Mouse (Mus musculus): ENCODE measurements around the gene Lsg1.

Lsg1 gene

GRCm38 (mm10) chr16:30600431-30601045 lies 13.1 kb upstream of the Lsg1 start:
- peak; percentile 48 for DNase-seq

GRCm38 (mm10) chr16:30599491-30600268 lies 12.3 kb upstream of the Lsg1 start, which contains the start of gene Fam43a:
Gene Fam43a, plus strand, starts transcription at chr16:30599723.
- DNase-seq, result peak; percentile 74

GRCm38 (mm10) chr16:30596959-30597681 lies 9.7 kb upstream of the Lsg1 start:
- peak; percentile 88 for DNase-seq

GRCm38 (mm10) chr16:30595835-30596557 lies 8.6 kb upstream of the Lsg1 start:
- no peak for DNase-seq

GRCm38 (mm10) chr16:30595356-30595755 lies 8.0 kb upstream of the Lsg1 start:
- DNase-seq, result no peak

- no peak for DNase-seq
Measured at GRCm38 (mm10) chr16:30591990-30592389, 4.6 kb upstream of the Lsg1 start.

GRCm38 (mm10) chr16:30590264-30591209 lies 3.1 kb upstream of the Lsg1 start:
- DNase-seq, result no peak

GRCm38 (mm10) chr16:30586935-30587493 lies 378 bp downstream of the Lsg1 start:
- DNase-seq, result no peak

GRCm38 (mm10) chr16:30580765-30581164 lies 6.6 kb downstream of the Lsg1 start:
- DNase-seq, result no peak

- no peak for DNase-seq
Measured at GRCm38 (mm10) chr16:30576392-30576791, 11.0 kb downstream of the Lsg1 start.

- no peak for DNase-seq
Measured at GRCm38 (mm10) chr16:30575815-30576214, 11.6 kb downstream of the Lsg1 start.

GRCm38 (mm10) chr16:30572239-30572638 lies 15.2 kb downstream of the Lsg1 start:
- DNase-seq, result no peak

GRCm38 (mm10) chr16:30571378-30571777 lies 16.0 kb downstream of the Lsg1 start:
- DNase-seq, result no peak

- no peak for DNase-seq
Measured at GRCm38 (mm10) chr16:30570173-30570572, 17.2 kb downstream of the Lsg1 start.

- DNase-seq, result no peak
Measured at GRCm38 (mm10) chr16:30565631-30566030, 21.8 kb downstream of the Lsg1 start.

- DNase-seq, result no peak
Measured at GRCm38 (mm10) chr16:30560601-30561000, 26.8 kb downstream of the Lsg1 start.

GRCm38 (mm10) chr16:30559312-30559992 lies 27.9 kb downstream of the Lsg1 start:
- no peak for DNase-seq

GRCm38 (mm10) chr16:30554109-30554508 lies 33.3 kb downstream of the Lsg1 start:
- no peak for DNase-seq

GRCm38 (mm10) chr16:30552621-30553338 lies 34.6 kb downstream of the Lsg1 start:
- peak; percentile 75 for DNase-seq

- DNase-seq, result no peak
Measured at GRCm38 (mm10) chr16:30550748-30551192, 36.6 kb downstream of the Lsg1 start, which contains the start of gene Tmem44. Gene Tmem44, minus strand, starts transcription at chr16:30550842.
